Mouse (Mus musculus) midbrain, embryonic 10.5 days (tissue): Measurements from ENCODE around the gene Jph4. TPM values are rescaled to one million over a fixed set of nuclear protein-coding genes. Genes with fewer than 3 reads are reported as not detected.

Source experiments
- DNase-seq: peaks from one replicate; pipeline ENCODE4 v3.0.0-alpha.2; 2017; ENCODE audit warnings: low spot score
- H3K27ac ChIP-seq: fragments of 300-500 bp; sonication (generic); replicated peaks from 2 replicates; pipeline ENCODE4 v1.5.1; 2016; ENCODE audit warnings: mild to moderate bottlenecking
- H3K27me3 ChIP-seq: fragments of 300-500 bp; sonication (generic); 2 replicates; pipeline ENCODE4 v1.6.1; 2016; ENCODE audit warnings: low read depth, mild to moderate bottlenecking; ENCODE audit not compliant: poor library complexity, severe bottlenecking
- H3K36me3 ChIP-seq: fragments of 300-500 bp; sonication (generic); 2 replicates; pipeline ENCODE4 v1.6.1; 2016; ENCODE audit warnings: mild to moderate bottlenecking, moderate library complexity
- H3K4me1 ChIP-seq: fragments of 300-500 bp; sonication (generic); 2 replicates; pipeline ENCODE4 v1.6.1; 2016
- H3K4me3 ChIP-seq: fragments of 300-500 bp; sonication (generic); 2 replicates; pipeline ENCODE4 v1.5.1; 2016; ENCODE audit warnings: mild to moderate bottlenecking, moderate library complexity
- H3K9me3 ChIP-seq: fragments of 300-500 bp; sonication (generic); replicated peaks from 2 replicates; pipeline ENCODE4 v1.6.1; 2016; ENCODE audit warnings: mild to moderate bottlenecking
- WGBS: fragments of 180-500 bp; shearing (Covaris S2); methylation state at CpG from one replicate; pipeline ENCODE4 v1.1.7; 2016; 5-methylcytosine and 5-hydroxymethylcytosine counted together
- polyA plus RNA-seq: library from polyadenylated mRNA; unstranded; fragments of >200 nt; fragmentation: Nextera tagmentation; extraction: Ambion mirVana; gene quantifications from 2 replicates; pipeline ENCODE4 v1.2.1, GENCODE M21; 2016

Gene Jph4
- polyA plus RNA-seq, 1 experiment from 2014 or later = 0.53 TPM

DNA sequence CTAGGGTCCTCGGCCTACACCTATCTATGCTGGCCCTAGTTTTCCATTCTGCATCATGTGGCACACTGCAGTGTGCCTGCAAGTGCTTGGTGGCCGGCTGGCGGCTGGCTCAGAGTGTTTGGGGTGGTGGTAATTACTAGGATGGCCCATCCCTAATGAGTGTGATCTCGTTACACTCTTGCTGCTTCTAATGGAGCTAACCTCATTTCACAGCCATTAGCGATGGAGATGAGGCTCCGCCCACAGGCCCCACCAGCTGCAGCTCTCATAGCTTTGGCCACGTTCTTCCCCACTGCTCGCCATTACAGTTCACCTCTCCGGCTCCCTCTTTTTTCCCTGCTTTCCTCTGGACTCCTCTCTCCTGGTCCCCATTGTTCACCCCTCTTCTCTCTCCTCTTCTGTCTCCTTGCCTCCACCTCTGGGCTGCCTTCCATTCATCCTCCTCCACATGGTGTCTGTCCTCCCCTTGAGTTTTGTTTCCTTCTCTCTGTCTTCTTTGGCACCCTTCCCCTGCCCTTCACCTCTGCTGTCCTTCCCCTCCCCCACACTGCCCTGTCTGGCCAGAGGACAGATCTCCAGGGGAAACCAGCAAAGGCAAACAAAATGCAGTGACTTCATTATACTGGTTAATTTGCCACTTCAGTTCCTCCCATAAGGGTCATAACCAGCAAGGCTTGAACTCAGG is 31.3 kb downstream of the Jph4 start:
- H3K36me3 ChIP-seq = no peaks in the 10 kb centered on the region
- DNase-seq = no peak
- peaks cover 47% of the 10 kb centered on the region for H3K4me1 ChIP-seq
- no peaks in the 10 kb centered on the region for H3K27me3 ChIP-seq
- H3K27ac ChIP-seq = peak overlapping the region; percentile 69
- no peaks in the 10 kb centered on the region for H3K9me3 ChIP-seq
- WGBS = 62% methylated on average over 9 of the region's 9 CpGs
- no peak overlapping the region for H3K4me3 ChIP-seq

GRCm38 (mm10) chr14:55083481-55083880 is 33.3 kb downstream of the Jph4 start:
- H3K27me3 ChIP-seq = peaks cover 9% of the 10 kb centered on the region
- 78% methylated on average over 6 of the region's 6 CpGs for WGBS
- H3K36me3 ChIP-seq = no peaks in the 10 kb centered on the region
- H3K4me3 ChIP-seq = no peak overlapping the region
- H3K9me3 ChIP-seq = no peaks in the 10 kb centered on the region
- H3K4me1 ChIP-seq = peaks cover 44% of the 10 kb centered on the region
- no peak overlapping the region for H3K27ac ChIP-seq
- no peak for DNase-seq

DNA sequence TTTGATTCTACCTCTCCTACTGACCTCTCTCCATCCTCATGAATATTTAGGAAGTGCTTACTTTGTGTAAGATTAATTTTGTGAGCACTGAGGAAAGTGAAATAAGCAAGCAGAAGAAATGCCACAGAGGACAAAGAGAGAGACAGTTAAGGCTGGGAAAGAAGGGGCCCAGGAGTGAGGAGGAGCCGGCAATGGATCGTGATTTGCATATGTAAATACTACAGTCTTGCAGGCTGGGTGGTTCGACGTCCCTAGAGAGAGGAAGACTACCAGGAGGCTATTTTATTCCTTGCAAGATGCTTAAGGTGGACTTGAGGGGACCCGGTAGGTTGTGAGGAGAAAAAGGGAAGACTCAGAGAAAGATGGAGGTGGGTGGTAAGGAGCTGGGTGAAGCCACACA is 35.6 kb downstream of the Jph4 start:
- Histone ChIP-seq H3K27me3 (peaks cover 33% of the 10 kb centered on the region), H3K4me3 (no peak overlapping the region), H3K9me3 (no peaks in the 10 kb centered on the region), H3K4me1 (peaks cover 52% of the 10 kb centered on the region), H3K36me3 (no peaks in the 10 kb centered on the region), H3K27ac (no peak overlapping the region)
- WGBS = 49% methylated on average over 5 of the region's 5 CpGs
- DNase-seq = no peak

DNA sequence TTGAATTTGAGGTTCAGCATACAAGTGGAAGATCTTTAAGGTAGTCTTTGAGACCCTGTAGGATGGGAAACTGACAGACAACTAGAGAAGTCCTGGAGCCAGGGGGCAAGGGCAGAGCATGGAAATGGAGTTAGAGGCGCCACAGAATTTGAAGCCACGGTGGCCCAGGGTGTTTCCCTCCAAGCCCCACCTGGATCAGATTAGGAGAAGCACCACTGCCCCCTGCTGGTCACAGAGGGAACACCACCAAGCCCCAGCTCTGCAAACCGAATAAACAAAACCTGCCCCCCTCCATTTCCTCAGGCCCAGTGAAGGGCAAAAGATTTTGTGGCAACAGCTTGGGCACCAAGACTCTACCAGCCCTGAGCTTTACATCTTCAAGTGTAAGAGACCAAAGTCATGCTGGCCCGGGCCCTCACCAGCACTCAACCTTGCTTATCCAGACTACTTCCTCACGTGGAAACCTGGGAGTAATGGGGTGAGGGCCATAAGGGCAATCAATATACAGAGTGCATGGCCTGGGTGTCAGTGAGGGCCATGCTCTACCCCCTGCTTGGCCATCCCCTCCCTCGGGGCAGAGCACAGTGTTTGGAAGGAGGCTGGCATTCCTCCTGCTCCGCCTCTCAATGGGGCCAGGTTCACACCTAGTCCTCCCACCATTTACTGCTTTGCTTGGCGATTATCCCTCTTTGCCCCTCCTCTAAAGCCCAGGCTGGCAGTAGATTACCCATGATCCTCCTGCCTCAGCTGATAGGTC is 37.3 kb downstream of the Jph4 start:
- 21% methylated on average over 8 of the region's 8 CpGs for WGBS
- Histone ChIP-seq H3K4me1 (peaks cover 41% of the 10 kb centered on the region), H3K27me3 (peaks cover 37% of the 10 kb centered on the region), H3K4me3 (peak overlapping the region; percentile 41; the same call in 1 of the 2 replicates), H3K9me3 (no peaks in the 10 kb centered on the region), H3K36me3 (peaks cover 7% of the 10 kb centered on the region), H3K27ac (peak overlapping the region; percentile 76)
- peak; percentile 82 for DNase-seq

DNA sequence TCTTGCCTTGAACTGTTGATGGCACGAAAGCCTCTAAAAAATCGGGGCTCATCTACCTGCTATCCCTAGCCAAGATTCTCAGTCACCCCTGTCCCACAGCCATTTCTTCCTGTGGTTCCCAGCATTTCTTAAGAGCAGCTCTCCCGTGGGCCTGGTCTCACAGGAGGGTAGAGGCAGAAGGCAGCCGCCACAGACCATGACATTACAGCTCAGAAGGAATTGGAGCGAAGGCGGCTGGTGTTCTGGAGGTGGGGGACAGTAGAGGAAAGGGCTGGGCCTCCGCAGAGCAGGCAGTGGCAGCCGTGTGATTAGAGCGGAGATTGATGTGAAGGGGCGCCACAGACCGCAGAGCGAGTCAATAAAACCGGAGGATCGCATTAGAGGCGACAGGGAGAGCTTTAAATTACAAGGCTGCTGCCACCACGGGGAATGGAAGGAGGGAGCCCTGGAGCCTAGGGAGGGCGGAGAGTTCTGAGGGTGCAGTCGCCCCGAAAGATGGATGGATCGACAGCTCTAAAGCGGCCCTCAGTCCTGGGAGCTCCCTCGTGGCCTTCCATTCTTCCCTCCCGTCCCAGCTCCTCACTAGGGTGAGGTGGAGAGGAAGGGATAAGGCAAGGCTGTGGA is 38.3 kb downstream of the Jph4 start:
- H3K4me3 ChIP-seq = peak overlapping the region; percentile 41
- H3K36me3 ChIP-seq = peaks cover 16% of the 10 kb centered on the region
- H3K27ac ChIP-seq = peak overlapping the region; percentile 76
- 3% methylated on average over 23 of the region's 23 CpGs for WGBS
- peak; percentile 45 for DNase-seq
- peaks cover 40% of the 10 kb centered on the region for H3K27me3 ChIP-seq
- H3K4me1 ChIP-seq = peaks cover 41% of the 10 kb centered on the region
- H3K9me3 ChIP-seq = no peaks in the 10 kb centered on the region

DNA sequence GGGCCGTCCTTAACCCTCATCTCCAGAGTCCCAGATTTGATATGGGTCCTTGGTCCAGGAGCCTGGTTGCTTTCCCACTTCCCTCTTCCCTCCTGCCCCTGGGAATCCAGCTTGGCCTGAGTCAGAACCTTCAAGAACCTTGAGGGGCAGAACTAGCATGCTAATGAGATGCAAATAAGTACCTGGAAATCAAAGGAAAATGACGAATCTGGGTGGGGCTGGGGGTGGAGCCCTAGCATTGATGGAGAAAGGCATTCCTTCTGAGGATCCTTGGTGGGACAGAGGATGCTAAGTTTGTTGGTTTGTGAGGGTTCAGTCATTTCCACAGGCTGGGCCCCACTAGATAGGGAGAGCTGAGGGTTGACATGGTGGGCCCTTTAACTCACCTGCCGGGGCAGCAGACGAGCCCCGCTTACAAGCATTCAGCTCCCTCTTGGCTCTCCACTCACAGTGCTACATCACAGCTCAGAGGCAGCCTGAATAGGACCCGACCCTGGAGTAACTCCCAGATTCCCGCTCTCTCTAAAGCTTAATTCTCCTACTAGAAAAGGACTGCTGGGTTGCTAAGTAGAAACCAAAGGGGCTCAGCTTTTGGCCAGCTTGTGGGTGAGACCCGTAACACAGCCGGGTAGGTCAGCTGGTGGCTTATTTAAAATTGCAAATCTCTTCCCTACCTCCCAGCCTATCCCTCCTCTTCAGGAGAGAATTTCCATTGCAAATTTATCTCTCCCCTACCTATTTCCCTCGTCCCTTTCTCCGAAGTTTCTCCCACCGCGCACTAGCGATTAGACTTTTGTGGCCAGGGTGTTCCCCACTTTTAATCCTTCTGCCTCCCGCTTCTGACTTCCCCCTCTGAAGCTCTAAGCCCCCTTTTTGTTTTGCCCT is 39.0 kb downstream of the Jph4 start:
- Histone ChIP-seq H3K4me3 (peak overlapping the region; percentile 41), H3K27me3 (peaks cover 47% of the 10 kb centered on the region)
- WGBS = 6% methylated on average over 15 of the region's 15 CpGs

DNA sequence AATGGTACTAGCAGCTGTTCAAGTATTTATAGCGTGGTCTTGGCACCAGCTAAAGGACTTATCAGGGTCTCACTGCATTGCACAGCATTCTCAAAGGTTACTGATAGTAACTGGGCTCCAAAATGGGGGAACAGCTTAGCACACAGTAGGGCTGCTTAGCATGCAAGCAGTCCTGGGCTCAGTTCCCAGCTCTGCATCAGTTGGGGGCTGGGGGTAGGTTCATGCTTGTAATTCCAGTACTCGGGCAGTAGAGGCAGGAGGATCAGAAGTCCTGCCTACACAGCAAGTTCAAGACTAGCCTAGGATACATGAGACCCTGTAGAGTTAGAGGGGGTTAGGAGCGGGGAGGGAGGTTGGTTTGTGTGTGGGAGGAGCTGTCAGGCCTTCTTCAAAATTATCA is 39.8 kb downstream of the Jph4 start:
- DNase-seq = no peak
- Histone ChIP-seq H3K36me3 (peaks cover 32% of the 10 kb centered on the region), H3K27me3 (peaks cover 54% of the 10 kb centered on the region), H3K4me1 (peaks cover 53% of the 10 kb centered on the region), H3K27ac (peak overlapping the region; percentile 76; the same call in 1 of the 2 replicates), H3K4me3 (no peak overlapping the region), H3K9me3 (no peaks in the 10 kb centered on the region)
- 58% methylated on average over 3 of the region's 3 CpGs for WGBS

More for the DNA sequence above, 39.0 kb downstream of the Jph4 start:
- peaks cover 24% of the 10 kb centered on the region for H3K36me3 ChIP-seq
- peaks cover 45% of the 10 kb centered on the region for H3K4me1 ChIP-seq
- peak; percentile 36 for DNase-seq
- no peaks in the 10 kb centered on the region for H3K9me3 ChIP-seq
- peak overlapping the region; percentile 76 for H3K27ac ChIP-seq

- Histone ChIP-seq H3K27me3 (peaks cover 61% of the 10 kb centered on the region), H3K4me1 (peaks cover 58% of the 10 kb centered on the region), H3K27ac (no peak overlapping the region), H3K9me3 (no peaks in the 10 kb centered on the region), H3K36me3 (peaks cover 38% of the 10 kb centered on the region), H3K4me3 (no peak overlapping the region)
- DNase-seq = no peak
- 70% methylated on average over 6 of the region's 6 CpGs for WGBS
Observed at GRCm38 (mm10) chr14:55076224-55076623, 40.5 kb downstream of the Jph4 start.

DNA sequence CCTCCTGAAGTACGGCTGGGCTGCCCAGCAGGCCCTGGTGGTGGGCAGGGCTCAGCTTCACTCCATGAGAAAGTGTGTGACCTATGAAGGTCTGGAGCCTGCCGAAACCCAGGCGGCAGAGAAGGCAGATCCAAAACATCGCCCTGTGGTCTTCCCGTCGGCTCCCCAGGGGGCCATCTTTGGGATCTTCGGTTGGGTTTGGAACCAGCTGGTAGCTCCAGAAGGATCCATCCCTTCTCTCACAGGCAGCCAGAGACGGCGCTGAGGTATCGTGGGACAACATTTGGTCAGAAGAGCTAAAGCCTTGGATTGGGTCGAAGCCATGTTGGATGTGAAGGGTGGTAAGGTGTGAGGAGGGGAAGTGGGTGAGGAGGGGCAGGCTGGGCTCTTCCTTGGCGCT is 42.3 kb downstream of the Jph4 start:
- WGBS = 92% methylated on average over 12 of the region's 12 CpGs
- H3K27me3 ChIP-seq = peaks cover 66% of the 10 kb centered on the region
- H3K27ac ChIP-seq = no peak overlapping the region
- H3K36me3 ChIP-seq = peaks cover 51% of the 10 kb centered on the region
- DNase-seq = no peak
- no peak overlapping the region for H3K4me3 ChIP-seq
- peaks cover 56% of the 10 kb centered on the region for H3K4me1 ChIP-seq
- no peaks in the 10 kb centered on the region for H3K9me3 ChIP-seq

DNA sequence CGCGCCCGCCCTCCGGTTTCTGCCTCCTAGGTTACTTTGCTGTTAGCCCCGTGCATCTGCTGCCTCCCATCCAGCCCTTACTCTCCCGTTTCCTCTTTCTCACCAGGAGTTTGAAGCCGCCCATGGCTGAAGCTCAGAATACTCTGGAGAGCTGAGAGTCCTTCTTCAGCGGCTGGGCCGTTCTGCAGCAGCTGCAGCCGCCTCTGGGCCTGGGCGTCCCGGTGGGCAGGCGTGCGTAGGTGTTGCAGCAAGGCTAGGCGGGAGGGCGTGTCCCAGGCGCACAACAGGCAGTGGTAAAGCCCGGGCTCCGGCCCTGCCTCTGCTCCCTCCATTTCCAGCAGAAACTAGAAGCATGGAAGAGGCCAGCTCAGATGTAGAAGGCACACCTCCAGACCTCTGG is 45.0 kb downstream of the Jph4 start:
- H3K4me3 ChIP-seq = no peak overlapping the region
- 28% methylated on average over 19 of the region's 19 CpGs for WGBS
- peaks cover 77% of the 10 kb centered on the region for H3K36me3 ChIP-seq
- peaks cover 29% of the 10 kb centered on the region for H3K4me1 ChIP-seq
- no peaks in the 10 kb centered on the region for H3K9me3 ChIP-seq
- no peak for DNase-seq
- H3K27ac ChIP-seq = no peak overlapping the region
- peaks cover 39% of the 10 kb centered on the region for H3K27me3 ChIP-seq

- H3K36me3 ChIP-seq = peaks cover 82% of the 10 kb centered on the region
- no peak overlapping the region for H3K4me3 ChIP-seq
- peaks cover 32% of the 10 kb centered on the region for H3K4me1 ChIP-seq
- DNase-seq = no peak
- no peaks in the 10 kb centered on the region for H3K9me3 ChIP-seq
- peaks cover 45% of the 10 kb centered on the region for H3K27me3 ChIP-seq
- 90% methylated on average over 8 of the region's 8 CpGs for WGBS
- peak overlapping the region; percentile 19; the same call in 1 of the 2 replicates for H3K27ac ChIP-seq
Observed at GRCm38 (mm10) chr14:55066042-55066441, 50.7 kb downstream of the Jph4 start.

- DNase-seq = no peak
- H3K36me3 ChIP-seq = peaks cover 81% of the 10 kb centered on the region
- 91% methylated on average over 13 of the region's 13 CpGs for WGBS
Observed at GRCm38 (mm10) chr14:55065391-55065790, 51.3 kb downstream of the Jph4 start.

More at GRCm38 (mm10) chr14:55065391-55065790, 51.3 kb downstream of the Jph4 start:
- peaks cover 33% of the 10 kb centered on the region for H3K4me1 ChIP-seq
- peaks cover 40% of the 10 kb centered on the region for H3K27me3 ChIP-seq
- no peaks in the 10 kb centered on the region for H3K9me3 ChIP-seq
- no peak overlapping the region for H3K27ac ChIP-seq
- no peak overlapping the region for H3K4me3 ChIP-seq
